Mouse (Mus musculus): ENCODE data around the gene Kdelr1.
"Not testable (repeated sequence)": the region's sequence is repeated elsewhere in the genome, so short reads cannot be mapped to it uniquely, and the experiment has no call there.

Gene Kdelr1

GRCm38 (mm10) chr7:45870282-45871058 lies 2.1 kb upstream of the Kdelr1 start:
- DNase-seq = no peak

- DNase-seq = peak; percentile 70
These were observed 732 bp downstream of the Kdelr1 start for GRCm38 (mm10) chr7:45873061-45873947.

- no peak for DNase-seq
These were observed 4.3 kb downstream of the Kdelr1 start for GRCm38 (mm10) chr7:45876895-45877294.

- DNase-seq = not testable (repeated sequence)
These were observed 5.7 kb downstream of the Kdelr1 start, which contains the start of gene Grin2d for GRCm38 (mm10) chr7:45878278-45878677. Gene Grin2d, minus strand, starts transcription at chr7:45878378.

- DNase-seq = no peak
These were observed 8.0 kb downstream of the Kdelr1 start for GRCm38 (mm10) chr7:45880531-45880930.

GRCm38 (mm10) chr7:45881011-45881410 lies 8.4 kb downstream of the Kdelr1 start:
- no peak for DNase-seq

- DNase-seq = no peak
These were observed 14.7 kb downstream of the Kdelr1 start for GRCm38 (mm10) chr7:45887246-45887645.

GRCm38 (mm10) chr7:45892651-45893050 lies 20.1 kb downstream of the Kdelr1 start:
- no peak for DNase-seq

- no peak for DNase-seq
These were observed 23.5 kb downstream of the Kdelr1 start for GRCm38 (mm10) chr7:45895931-45896516.

- DNase-seq = peak; percentile 98
These were observed 24.1 kb downstream of the Kdelr1 start, which contains the start of the genes Syngr4 and Tmem143 for GRCm38 (mm10) chr7:45896517-45897257. Gene Syngr4, minus strand, starts transcription at chr7:45896714. Gene Tmem143, plus strand, starts transcription at chr7:45896941.

GRCm38 (mm10) chr7:45897258-45897757 lies 24.7 kb downstream of the Kdelr1 start:
- peak; percentile 92 for DNase-seq

GRCm38 (mm10) chr7:45898125-45898524 lies 25.6 kb downstream of the Kdelr1 start:
- DNase-seq = not testable (repeated sequence)

- DNase-seq = peak; percentile 38
These were observed 29.0 kb downstream of the Kdelr1 start for GRCm38 (mm10) chr7:45901562-45901961.

- no peak for DNase-seq
These were observed 30.0 kb downstream of the Kdelr1 start for GRCm38 (mm10) chr7:45902481-45903002.

- DNase-seq = no peak
These were observed 34.0 kb downstream of the Kdelr1 start for GRCm38 (mm10) chr7:45906622-45907021.

GRCm38 (mm10) chr7:45908384-45908783 lies 35.8 kb downstream of the Kdelr1 start:
- DNase-seq = peak; percentile 28

- DNase-seq = no peak
These were observed 36.6 kb downstream of the Kdelr1 start for GRCm38 (mm10) chr7:45909145-45909544.

GRCm38 (mm10) chr7:45914067-45914466 lies 41.5 kb downstream of the Kdelr1 start:
- DNase-seq = no peak

- no peak for DNase-seq
These were observed 42.4 kb downstream of the Kdelr1 start for GRCm38 (mm10) chr7:45915011-45915410.

- DNase-seq = peak; percentile 80
These were observed 43.8 kb downstream of the Kdelr1 start for GRCm38 (mm10) chr7:45916056-45917003.

Data from kidney, adult 11 months (tissue).